Mouse (Mus musculus): ENCODE results near the gene Zscan4-ps1. TPM values are rescaled to one million over a fixed set of nuclear protein-coding genes. Genes with fewer than 3 reads are reported as not detected.
"Not testable (repeated sequence)": the region's sequence is repeated elsewhere in the genome, so short reads cannot be mapped to it uniquely, and the experiment has no call there.

The Zscan4-ps1 gene
- not detected for total RNA-seq (2021)
- long read RNA-seq, experiment 1, result 0 reads
- long read RNA-seq, experiment 2, result 0 reads

GRCm38 (mm10) chr7:11069591-11069990 is at the start of gene Zscan4-ps1:
TSS of gene Zscan4-ps1 (minus strand) at chr7:11069691.
- H3K27ac ChIP-seq; DNase-seq (ENCODE audit: low spot score in 2 of 2); H3K4me3 ChIP-seq: not testable (repeated sequence)

Other genes with a start within 250 kb of the Zscan4-ps1 start
- gene Zscan4b, start 164.6 kb downstream of the Zscan4-ps1 start, total RNA-seq (2021), result not detected
- gene Zscan4c, start 63.9 kb downstream of the Zscan4-ps1 start, total RNA-seq (2021), result not detected
- not detected for gene Zscan4d, start 96.5 kb upstream of the Zscan4-ps1 start, total RNA-seq (2021)
- not detected for gene Zscan4e, start 241.0 kb upstream of the Zscan4-ps1 start, total RNA-seq (2021)